ENCODE assay signal across 16 mouse cellular contexts in the genomic region with DNA sequence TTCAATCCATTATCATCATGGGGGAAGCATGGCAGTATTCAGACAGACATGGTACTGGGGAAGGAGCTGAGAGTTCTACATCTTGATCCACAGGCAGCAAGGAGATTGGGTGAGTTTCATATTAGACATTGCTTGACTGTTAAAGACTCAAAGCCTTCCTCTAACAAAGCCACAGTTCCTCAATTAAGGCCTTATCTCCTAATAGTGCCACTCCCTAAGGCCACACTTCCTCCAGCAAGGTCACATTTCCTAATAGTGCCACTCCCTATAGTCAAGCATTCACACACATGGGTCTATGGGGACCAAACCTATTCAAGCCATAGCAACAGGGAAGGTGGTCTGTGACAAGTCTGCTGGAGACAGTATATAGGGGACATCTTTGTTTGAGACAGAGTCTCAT.
"Had no signal": no experiment of that assay in that cellular context is flagged by ENCODE, and none has a peak within 500 bp of the region (broad histone marks: within the 10 kb centered on the region; RNA-seq: fewer than 3 reads in every experiment).

No protein-coding gene starts in this region.

- ATAC-seq: liver, embryonic 12.5 days; liver, postnatal 0 days; lung, postnatal 0 days; midbrain, embryonic 13.5 days; midbrain, embryonic 15.5 days; midbrain, embryonic 16.5 days had no signal

- DNase-seq: left cerebral cortex, postnatal 4 days; liver, embryonic 13.5 days; liver, postnatal 0 days; lung, adult 18-20 months; lung, adult 2 months; lung, embryonic 14.5 days; lung, postnatal 10 days; lung, postnatal 14 days; lung, postnatal 36 days; lung, postnatal 4 days; midbrain, embryonic 14.5 days had no signal
